ENCODE assay signal across 9 mouse cellular contexts in the genomic region with DNA sequence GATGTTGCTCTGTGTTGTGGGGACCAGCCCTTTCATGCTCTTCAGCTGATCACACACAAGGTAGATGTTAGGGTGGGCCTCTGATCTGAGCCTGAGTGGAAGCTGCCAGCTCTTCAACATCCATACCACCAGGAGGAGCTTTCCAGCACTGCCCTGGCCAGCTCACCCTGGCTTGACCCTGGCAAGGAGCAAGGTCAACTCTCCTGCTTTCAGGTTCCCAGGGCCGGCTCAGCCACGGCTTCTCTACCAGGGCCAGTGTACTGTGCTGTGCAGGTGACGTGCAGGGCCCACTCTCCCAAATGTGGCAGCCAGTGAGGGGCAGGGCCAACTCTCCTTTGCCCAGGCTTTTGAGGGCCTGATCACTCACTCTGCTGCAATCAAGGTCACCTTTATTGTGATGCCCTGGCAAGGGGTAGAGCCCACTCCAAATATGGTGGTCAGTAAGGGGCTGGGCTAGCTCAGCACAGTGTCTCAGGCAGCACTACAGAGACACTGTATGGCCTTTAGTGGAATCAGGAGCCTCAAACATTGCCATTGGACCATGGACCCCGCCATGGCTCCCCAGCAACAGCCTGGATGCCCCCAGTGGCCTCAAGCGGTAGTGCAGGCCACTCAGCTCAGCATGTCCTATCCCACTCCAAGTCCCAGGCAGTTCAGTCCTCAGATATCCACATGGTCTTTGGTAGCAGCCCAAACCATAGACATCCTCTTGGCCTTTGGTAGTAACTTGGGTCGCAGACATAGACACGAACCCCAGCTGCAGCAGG. TPM values are rescaled to one million over a fixed set of nuclear protein-coding genes. Genes with fewer than 3 reads are reported as not detected.
DNase-seq lines count a peak whose midpoint lies in the region; ATAC-seq and TF ChIP-seq lines count a peak whose summit lies in the region.
"Had no signal": no experiment of that assay in that cellular context is flagged by ENCODE, and none has a peak within 500 bp of the region (broad histone marks: within the 10 kb centered on the region; RNA-seq: fewer than 3 reads in every experiment).

No protein-coding gene starts in this region.

- no peaks in the 10 kb centered on the region for H3K27me3 ChIP-seq in testis, adult 2 months (ENCODE audit: control insufficient read depth, insufficient read depth, low read length)
- H3K27me3 ChIP-seq in neural tube, embryonic 11.5 days (ENCODE audit: control insufficient read depth, insufficient read depth, low read length) = no peaks in the 10 kb centered on the region
- H3K27me3 ChIP-seq: liver, embryonic 15.5 days had no signal

- no peak overlapping the region for H3K9ac ChIP-seq in neural tube, embryonic 11.5 days (ENCODE audit: low read length)
- H3K9ac ChIP-seq: liver, embryonic 15.5 days had no signal

- no peak overlapping the region for H3K27ac ChIP-seq in testis, adult 2 months (ENCODE audit: control insufficient read depth, insufficient read depth, low read depth, low read length)
- no peak overlapping the region for H3K27ac ChIP-seq in embryonic fibroblast, embryonic 13.5 days (ENCODE audit: insufficient read depth, low read length)
- no peak overlapping the region for H3K27ac ChIP-seq in neural tube, embryonic 11.5 days (ENCODE audit: low read depth, low read length)
- H3K27ac ChIP-seq: liver, embryonic 15.5 days had no signal

- DNase-seq in gastrocnemius, postnatal 14 days = peak; percentile 20
- DNase-seq in gastrocnemius, postnatal 36 days = no peak
- DNase-seq in testis, postnatal 14 days (ENCODE audit: low spot score) = no peak
- DNase-seq in neural tube, embryonic 11.5 days (ENCODE audit: low spot score) = peak; percentile 49
- no peak for DNase-seq in frontal cortex, adult 2 months (ENCODE audit: extremely low spot score in 1 of 2, low spot score in 1 of 2)
- no peak for DNase-seq in frontal cortex, postnatal 36 days (ENCODE audit: low spot score in 2 of 2)

- no peak for ATAC-seq in neural tube, embryonic 11.5 days (ENCODE audit: insufficient read depth, low FRiP score, low TSS enrichment)

- no peak overlapping the region for H3K4me3 ChIP-seq in testis, adult 2 months (ENCODE audit: control insufficient read depth, low read depth, low read length)
- no peak overlapping the region for H3K4me3 ChIP-seq in embryonic fibroblast, embryonic 13.5 days (ENCODE audit: insufficient read depth, low read length)
- no peak overlapping the region for H3K4me3 ChIP-seq in neural tube, embryonic 11.5 days (ENCODE audit: low read depth, low read length)
- H3K4me3 ChIP-seq: liver, embryonic 15.5 days had no signal

- no peak overlapping the region for H3K4me2 ChIP-seq in neural tube, embryonic 11.5 days (ENCODE audit: low read depth)
- H3K4me2 ChIP-seq: liver, embryonic 15.5 days had no signal

- no peaks in the 10 kb centered on the region for H3K9me3 ChIP-seq in neural tube, embryonic 11.5 days (ENCODE audit: control insufficient read depth, low read length)
- H3K9me3 ChIP-seq: liver, embryonic 15.5 days had no signal

- WGBS in neural tube, embryonic 11.5 days = 74% methylated on average over 7 of the region's 7 CpGs

- no peak for TF ChIP-seq POLR2A in testis, adult 2 months (IDR thresholded peaks at IDR 0.05; ENCODE audit: control insufficient read depth, low read depth, low read length)
- no peak for TF ChIP-seq POLR2A in embryonic fibroblast, embryonic 13.5 days (IDR thresholded peaks at IDR 0.05; ENCODE audit: low read depth, low read length)

- peak; percentile 94 for TF ChIP-seq CTCF in testis, adult 2 months (IDR thresholded peaks at IDR 0.05; ENCODE audit: control insufficient read depth, insufficient read depth, insufficient replicate concordance, low read depth, low read length)
- peak; percentile 62; the same call in 1 of the 2 replicates for TF ChIP-seq CTCF in embryonic fibroblast, embryonic 13.5 days (IDR thresholded peaks at IDR 0.05; ENCODE audit: borderline replicate concordance, insufficient read depth, low read length)

- peaks cover 2% of the 10 kb centered on the region; the same call in 1 of the 2 replicates for H3K4me1 ChIP-seq in testis, adult 2 months (ENCODE audit: control insufficient read depth, insufficient read depth, low read length)
- no peaks in the 10 kb centered on the region for H3K4me1 ChIP-seq in embryonic fibroblast, embryonic 13.5 days (ENCODE audit: control insufficient read depth, insufficient read depth, low read length)
- no peaks in the 10 kb centered on the region for H3K4me1 ChIP-seq in neural tube, embryonic 11.5 days (ENCODE audit: control insufficient read depth, insufficient read depth, low read length)
- H3K4me1 ChIP-seq: liver, embryonic 15.5 days had no signal

- intact Hi-C loops in gastrocnemius, postnatal 14 days (cut with DNase I; ENCODE audit: low total_unique reads) = no loop called here
- intact Hi-C loops in gastrocnemius, postnatal 36 days (cut with DNase I) = no loop called here

- H3K36me3 ChIP-seq in testis, adult 2 months (ENCODE audit: control insufficient read depth, insufficient read depth, low read length) = no peaks in the 10 kb centered on the region
- H3K36me3 ChIP-seq in neural tube, embryonic 11.5 days (ENCODE audit: control insufficient read depth, insufficient read depth, low read length) = no peaks in the 10 kb centered on the region
- H3K36me3 ChIP-seq: liver, embryonic 15.5 days had no signal

RNA-seq across cellular contexts. Expression of gene Nos2, which starts 24.0 kb away (rescaled TPM):
- total RNA-seq in gastrocnemius, postnatal 14 days (2021) = 1 to 10 TPM; 3.6 to 4.7 TPM
- 1 to 10 TPM; 1.1 to 1.2 TPM for total RNA-seq in gastrocnemius, postnatal 36 days (2021)
- polyA plus RNA-seq in testis, adult 2 months (2012; rRNA removed) = 0.61 and 0.70 TPM in 2 replicates
- not detected in 2 replicates for polyA plus RNA-seq in embryonic fibroblast, embryonic 13.5 days (2011; ENCODE audit: insufficient read length, low read depth, missing spikeins)
- polyA plus RNA-seq in neural tube, embryonic 11.5 days (2014; fragmentation: Nextera tagmentation; extraction: Ambion mirVana) = 1.4 and 1.6 TPM in 2 replicates
- polyA plus RNA-seq in frontal cortex, adult 2 months (2012; rRNA removed) = 1.0 and 1.1 TPM in 2 replicates

Comparison
In these comparisons a context has a peak if more than half of its experiments do, and no peak if none do; other contexts are left out.
1. DNase-seq: peak in gastrocnemius, postnatal 14 days (single experiment) and neural tube, embryonic 11.5 days (single experiment); none in gastrocnemius, postnatal 36 days (0 of 2), testis, postnatal 14 days (single experiment), frontal cortex, adult 2 months (0 of 2) and frontal cortex, postnatal 36 days (0 of 2).